Mouse (Mus musculus) forebrain, embryonic 15.5 days (tissue): ENCODE results near the gene Msi2. TPM values are rescaled to one million over a fixed set of nuclear protein-coding genes. Genes with fewer than 3 reads are reported as not detected.

Experiments
- ATAC-seq: fragments of 200-750 bp; cut with Nextera tagmentation; replicated peaks from 2 replicates; pipeline ENCODE4 v1.8.0; 2017; ENCODE audit warnings: mild to moderate bottlenecking, moderate TSS enrichment, moderate library complexity
- H3K27ac ChIP-seq: fragments of 300-500 bp; sonication (generic); replicated peaks from 2 replicates; pipeline ENCODE4 v1.5.1; 2015; ENCODE audit warnings: mild to moderate bottlenecking, inconsistent platforms
- H3K27me3 ChIP-seq: fragments of 300-500 bp; sonication (generic); 2 replicates; pipeline ENCODE4 v1.6.1; 2015; ENCODE audit warnings: inconsistent platforms
- H3K36me3 ChIP-seq: fragments of 300-500 bp; sonication (generic); 2 replicates; pipeline ENCODE4 v1.6.1; 2015; ENCODE audit warnings: mild to moderate bottlenecking, inconsistent platforms
- H3K4me1 ChIP-seq: fragments of 300-500 bp; sonication (generic); 2 replicates; pipeline ENCODE4 v1.6.1; 2015; ENCODE audit warnings: inconsistent platforms
- H3K4me2 ChIP-seq: fragments of 300-500 bp; sonication (generic); replicated peaks from 2 replicates; pipeline ENCODE4 v1.6.1; 2015; ENCODE audit warnings: mild to moderate bottlenecking, inconsistent platforms
- H3K4me3 ChIP-seq: fragments of 300-500 bp; sonication (generic); 2 replicates; pipeline ENCODE4 v1.5.1; 2015; ENCODE audit warnings: mild to moderate bottlenecking, inconsistent platforms
- H3K9ac ChIP-seq: fragments of 300-500 bp; sonication (generic); replicated peaks from 2 replicates; pipeline ENCODE4 v1.6.1; 2015; ENCODE audit warnings: mild to moderate bottlenecking, inconsistent platforms
- H3K9me3 ChIP-seq: fragments of 300-500 bp; sonication (generic); 2 replicates; pipeline ENCODE4 v1.6.1; 2016; ENCODE audit warnings: inconsistent platforms
- WGBS: fragments of 180-500 bp; shearing (Covaris S2); methylation state at CpG from one replicate; pipeline ENCODE4 v1.1.7; 2015; ENCODE audit warnings: mixed read lengths; 5-methylcytosine and 5-hydroxymethylcytosine counted together
- polyA plus RNA-seq: library from polyadenylated mRNA; unstranded; fragments of >200 nt; fragmentation: Nextera tagmentation; extraction: Ambion mirVana; gene quantifications from 2 replicates; pipeline ENCODE4 v1.2.1, GENCODE M21; 2015

Msi2 gene
- polyA plus RNA-seq, 1 experiment from 2014 or later: 27.1 TPM

GRCm38 (mm10) chr11:88419657-88420366, 298.5 kb downstream of the Msi2 start:
- H3K4me1 ChIP-seq: peaks cover 52% of the 10 kb centered on the region
- no peak for ATAC-seq
- H3K27ac ChIP-seq: no peak overlapping the region
- H3K9ac ChIP-seq: no peak overlapping the region
- H3K9me3 ChIP-seq: no peaks in the 10 kb centered on the region
- 85% methylated on average over 9 of the region's 9 CpGs for WGBS
- no peaks in the 10 kb centered on the region for H3K36me3 ChIP-seq
- H3K4me2 ChIP-seq: no peak overlapping the region
- H3K27me3 ChIP-seq: no peaks in the 10 kb centered on the region
- no peak overlapping the region for H3K4me3 ChIP-seq

GRCm38 (mm10) chr11:88419064-88419463, 299.2 kb downstream of the Msi2 start:
- Histone ChIP-seq H3K4me1 (peaks cover 52% of the 10 kb centered on the region), H3K9me3 (no peaks in the 10 kb centered on the region), H3K9ac (no peak overlapping the region), H3K27ac (0 out of 2 replicates have a peak overlapping the region, but pooled peaks have one; percentile 18), H3K4me3 (no peak overlapping the region), H3K4me2 (no peak overlapping the region), H3K36me3 (no peaks in the 10 kb centered on the region), H3K27me3 (no peaks in the 10 kb centered on the region)
- ATAC-seq: no peak
- 47% methylated on average over 7 of the region's 7 CpGs for WGBS

GRCm38 (mm10) chr11:88414157-88414870, 304.0 kb downstream of the Msi2 start:
- Histone ChIP-seq H3K4me1 (peaks cover 35% of the 10 kb centered on the region), H3K9ac (no peak overlapping the region), H3K4me2 (no peak overlapping the region), H3K9me3 (no peaks in the 10 kb centered on the region), H3K27ac (peak overlapping the region; percentile 4), H3K4me3 (no peak overlapping the region), H3K36me3 (no peaks in the 10 kb centered on the region), H3K27me3 (no peaks in the 10 kb centered on the region)
- ATAC-seq: peak; percentile 60; the same call in 1 of the 2 replicates
- WGBS: 22% methylated on average over 18 of the region's 18 CpGs

GRCm38 (mm10) chr11:88412423-88413094, 305.8 kb downstream of the Msi2 start:
- peak; percentile 75 for ATAC-seq
- Histone ChIP-seq H3K36me3 (no peaks in the 10 kb centered on the region), H3K4me1 (peaks cover 34% of the 10 kb centered on the region), H3K27ac (no peak overlapping the region), H3K9ac (no peak overlapping the region), H3K9me3 (no peaks in the 10 kb centered on the region), H3K4me3 (no peak overlapping the region), H3K4me2 (no peak overlapping the region), H3K27me3 (no peaks in the 10 kb centered on the region)
- WGBS: 32% methylated on average over 5 of the region's 5 CpGs

GRCm38 (mm10) chr11:88408305-88408704, 310.0 kb downstream of the Msi2 start:
- ATAC-seq: no peak
- Histone ChIP-seq H3K4me2 (no peak overlapping the region), H3K27me3 (no peaks in the 10 kb centered on the region), H3K4me1 (peaks cover 58% of the 10 kb centered on the region), H3K9me3 (no peaks in the 10 kb centered on the region), H3K27ac (0 out of 2 replicates have a peak overlapping the region, but pooled peaks have one; percentile 11), H3K4me3 (no peak overlapping the region), H3K9ac (no peak overlapping the region), H3K36me3 (no peaks in the 10 kb centered on the region)
- WGBS: 64% methylated on average over 8 of the region's 8 CpGs

GRCm38 (mm10) chr11:88406408-88406915, 311.9 kb downstream of the Msi2 start:
- ATAC-seq: no peak; the same call in 1 of the 2 replicates
- Histone ChIP-seq H3K9me3 (no peaks in the 10 kb centered on the region), H3K4me3 (no peak overlapping the region), H3K9ac (no peak overlapping the region), H3K4me2 (no peak overlapping the region), H3K36me3 (no peaks in the 10 kb centered on the region), H3K4me1 (peaks cover 69% of the 10 kb centered on the region), H3K27me3 (no peaks in the 10 kb centered on the region), H3K27ac (peak overlapping the region; percentile 47)
- WGBS: 30% methylated on average over 3 of the region's 3 CpGs

GRCm38 (mm10) chr11:88404816-88405613, 313.3 kb downstream of the Msi2 start:
- H3K9me3 ChIP-seq: no peaks in the 10 kb centered on the region
- WGBS: 9% methylated on average over 17 of the region's 17 CpGs
- peak overlapping the region; percentile 22 for H3K4me2 ChIP-seq
- no peaks in the 10 kb centered on the region for H3K27me3 ChIP-seq
- peaks cover 80% of the 10 kb centered on the region for H3K4me1 ChIP-seq
- peak overlapping the region; percentile 78 for H3K27ac ChIP-seq
- H3K9ac ChIP-seq: 0 out of 2 replicates have a peak overlapping the region, but pooled peaks have one; percentile 5
- ATAC-seq: peak; percentile 71
- H3K4me3 ChIP-seq: 0 out of 2 replicates have a peak overlapping the region, but pooled peaks have one; percentile 1
- H3K36me3 ChIP-seq: no peaks in the 10 kb centered on the region

GRCm38 (mm10) chr11:88404247-88404677, 314.1 kb downstream of the Msi2 start:
- Histone ChIP-seq H3K4me3 (no peak overlapping the region), H3K27ac (peak overlapping the region; percentile 78), H3K4me1 (peaks cover 85% of the 10 kb centered on the region), H3K9me3 (no peaks in the 10 kb centered on the region), H3K36me3 (no peaks in the 10 kb centered on the region), H3K27me3 (no peaks in the 10 kb centered on the region), H3K9ac (no peak overlapping the region), H3K4me2 (peak overlapping the region; percentile 22)
- no peak for ATAC-seq
- WGBS: 49% methylated on average over 5 of the region's 5 CpGs

- Histone ChIP-seq H3K36me3 (no peaks in the 10 kb centered on the region), H3K27ac (peak overlapping the region; percentile 55), H3K9ac (0 out of 2 replicates have a peak overlapping the region, but pooled peaks have one; percentile 3), H3K4me2 (no peak overlapping the region), H3K9me3 (no peaks in the 10 kb centered on the region), H3K27me3 (no peaks in the 10 kb centered on the region), H3K4me1 (peaks cover 80% of the 10 kb centered on the region), H3K4me3 (no peak overlapping the region)
- ATAC-seq: no peak
- WGBS: 24% methylated on average over 7 of the region's 7 CpGs
Observed at GRCm38 (mm10) chr11:88402290-88402689, 316.0 kb downstream of the Msi2 start.

GRCm38 (mm10) chr11:88401333-88401732, 317.0 kb downstream of the Msi2 start:
- Histone ChIP-seq H3K4me2 (no peak overlapping the region), H3K27me3 (no peaks in the 10 kb centered on the region), H3K9me3 (no peaks in the 10 kb centered on the region), H3K9ac (no peak overlapping the region), H3K27ac (0 out of 2 replicates have a peak overlapping the region, but pooled peaks have one; percentile 55), H3K4me1 (peaks cover 71% of the 10 kb centered on the region), H3K4me3 (no peak overlapping the region), H3K36me3 (no peaks in the 10 kb centered on the region)
- WGBS: 55% methylated on average over 6 of the region's 6 CpGs
- no peak for ATAC-seq

- Histone ChIP-seq H3K27me3 (no peaks in the 10 kb centered on the region), H3K36me3 (no peaks in the 10 kb centered on the region), H3K27ac (0 out of 2 replicates have a peak overlapping the region, but pooled peaks have one; percentile 55), H3K4me1 (peaks cover 67% of the 10 kb centered on the region), H3K9ac (no peak overlapping the region), H3K9me3 (no peaks in the 10 kb centered on the region), H3K4me2 (no peak overlapping the region), H3K4me3 (no peak overlapping the region)
- 84% methylated on average over 10 of the region's 10 CpGs for WGBS
- ATAC-seq: no peak
Observed at GRCm38 (mm10) chr11:88400926-88401325, 317.4 kb downstream of the Msi2 start.
